Mouse (Mus musculus): ENCODE results near the gene Psenen. TPM values are rescaled to one million over a fixed set of nuclear protein-coding genes. Genes with fewer than 3 reads are reported as not detected.

The Psenen gene
- polyA plus RNA-seq, 1 experiment from 2014 or later = 147 TPM

DNA sequence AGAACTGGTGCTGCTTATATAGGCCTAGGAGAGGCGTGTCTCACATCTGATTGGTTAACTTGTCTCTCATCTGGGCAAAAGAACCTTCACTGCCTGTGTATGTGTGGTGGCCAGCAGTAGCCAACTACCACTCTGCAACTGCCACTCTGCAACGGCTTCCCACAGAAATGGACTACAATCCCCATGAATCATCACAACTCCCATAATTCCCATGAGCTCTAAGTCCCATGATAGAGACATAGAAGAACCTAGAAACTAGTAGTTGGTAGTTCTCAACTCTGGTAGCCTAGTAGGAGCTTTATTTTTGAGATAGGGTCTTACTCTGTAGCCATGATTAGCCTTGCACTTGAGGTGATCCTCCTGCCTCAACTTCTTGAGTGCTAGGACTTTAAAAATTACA, 13.5 kb downstream of the Psenen start:
- Histone ChIP-seq H3K4me3 (no peak overlapping the region), H3K9me3 (no peaks in the 10 kb centered on the region), H3K27ac (replicated peaks) (no peak overlapping the region), H3K27me3 (peaks cover 9% of the 10 kb centered on the region; the same call in 1 of the 2 replicates), H3K4me2 (no peak overlapping the region), H3K4me1 (replicated peaks) (peaks cover 18% of the 10 kb centered on the region), H3K36me3 (peaks cover 33% of the 10 kb centered on the region), H3K9ac (no peak overlapping the region)
- 97% methylated on average over 2 of the region's 2 CpGs for WGBS
- ATAC-seq (ENCODE audit: low read depth) = no peak

DNA sequence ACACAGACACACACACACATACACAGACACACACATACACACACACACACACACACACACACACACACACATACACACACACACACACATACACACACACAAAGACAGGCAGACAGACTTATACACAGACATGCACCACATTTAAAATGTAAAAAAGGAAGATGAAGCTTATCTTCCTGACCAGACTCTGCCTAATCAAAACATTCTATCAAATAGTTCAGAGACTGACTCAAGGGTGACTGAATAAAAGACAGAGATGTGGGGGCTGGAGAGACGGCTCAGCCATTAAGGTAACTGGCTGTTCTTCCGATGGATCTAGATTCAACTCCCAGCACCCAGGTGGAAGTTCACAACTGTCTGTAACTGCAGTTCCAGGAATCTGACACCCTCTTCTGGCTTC, 19.1 kb downstream of the Psenen start:
- Histone ChIP-seq H3K9ac (no peak overlapping the region), H3K27ac (replicated peaks) (no peak overlapping the region), H3K9me3 (no peaks in the 10 kb centered on the region), H3K27me3 (no peaks in the 10 kb centered on the region), H3K36me3 (peaks cover 50% of the 10 kb centered on the region), H3K4me1 (replicated peaks) (no peaks in the 10 kb centered on the region), H3K4me2 (no peak overlapping the region), H3K4me3 (no peak overlapping the region)
- ATAC-seq (ENCODE audit: low read depth) = no peak
- WGBS = 88% methylated on average over 2 of the region's 2 CpGs

DNA sequence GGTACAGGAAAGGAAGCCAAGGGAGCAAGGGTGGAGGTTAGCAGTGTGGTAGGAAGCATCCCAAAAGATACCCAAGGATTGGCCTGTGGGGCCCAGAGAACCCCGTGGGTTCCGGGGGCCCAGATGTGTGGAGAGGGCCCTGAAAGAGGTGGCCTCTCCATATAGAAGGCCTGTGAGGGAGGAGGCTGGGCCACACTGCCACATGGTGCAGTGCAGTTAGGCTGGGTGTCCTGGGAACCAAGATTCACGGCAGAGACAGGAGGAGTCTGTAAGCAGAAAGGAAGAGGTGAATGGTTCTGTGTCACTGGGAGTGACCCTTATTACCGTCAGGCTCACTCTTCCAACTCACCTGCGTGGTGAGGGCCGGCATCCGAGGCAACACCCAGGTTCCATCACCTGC, 22.9 kb downstream of the Psenen start:
- Histone ChIP-seq H3K9ac (no peak overlapping the region), H3K4me2 (no peak overlapping the region), H3K9me3 (no peaks in the 10 kb centered on the region), H3K27me3 (no peaks in the 10 kb centered on the region), H3K27ac (replicated peaks) (no peak overlapping the region), H3K36me3 (peaks cover 32% of the 10 kb centered on the region), H3K4me3 (no peak overlapping the region), H3K4me1 (replicated peaks) (peaks cover 5% of the 10 kb centered on the region)
- no peak for ATAC-seq (ENCODE audit: low read depth)
- WGBS = 90% methylated on average over 7 of the region's 7 CpGs

DNA sequence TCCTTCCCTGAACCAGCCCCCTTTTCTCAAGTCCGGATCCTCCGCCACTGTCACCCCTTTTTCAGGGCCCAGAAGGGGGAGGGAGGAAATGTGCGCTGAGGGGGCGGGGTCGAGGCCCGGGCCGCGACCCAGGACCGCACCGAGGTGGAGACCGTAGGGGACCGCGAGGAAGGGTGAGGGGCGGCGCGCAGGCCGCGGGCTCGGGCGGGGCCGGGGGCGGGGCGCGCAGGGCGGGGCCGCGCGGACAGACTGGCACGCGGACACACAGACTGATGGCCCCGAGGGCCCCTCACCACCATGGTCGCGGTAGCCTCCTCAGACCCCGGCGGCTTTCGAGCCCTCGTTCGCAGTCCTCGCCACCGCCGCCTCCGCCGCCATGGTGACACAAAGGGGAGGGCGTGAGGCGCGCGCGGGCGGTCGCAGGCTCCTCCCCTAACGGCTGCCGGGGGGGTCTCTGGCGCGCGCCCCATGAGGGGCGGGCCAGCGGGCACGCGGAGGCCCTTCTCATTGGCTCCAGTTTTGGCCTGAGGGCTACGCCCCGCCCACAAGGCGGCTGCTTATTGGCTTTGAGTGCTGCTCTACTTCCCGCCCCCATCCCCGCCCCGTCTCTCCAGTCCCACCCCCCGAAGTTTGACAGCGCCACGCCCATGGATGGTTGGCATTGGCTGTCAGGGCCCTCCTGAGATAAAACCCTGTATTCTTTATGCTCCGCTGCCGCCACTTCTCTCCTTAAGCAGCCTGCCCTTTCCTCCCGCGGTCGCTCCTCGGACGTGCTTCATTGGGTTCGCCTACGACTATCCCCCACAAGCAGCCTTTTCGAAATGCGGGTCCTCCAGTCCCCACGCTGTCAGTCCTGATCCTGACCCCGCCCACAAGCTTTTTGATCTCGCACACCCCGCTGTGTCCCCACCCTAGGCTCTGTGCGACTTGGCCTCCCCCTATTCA, 28.5 kb downstream of the Psenen start, which contains the start of gene Arhgap33:
Gene Arhgap33, minus strand, starts transcription at position 428 of the 945 bp plus-strand sequence.
- H3K4me1 ChIP-seq (replicated peaks) = peaks cover 44% of the 10 kb centered on the region
- H3K9me3 ChIP-seq = no peaks in the 10 kb centered on the region
- peak; percentile 91 for ATAC-seq (ENCODE audit: low read depth)
- H3K4me3 ChIP-seq = peak within 1 kb of the TSS; percentile 72
- H3K27me3 ChIP-seq = no peaks in the 10 kb centered on the region
- H3K4me2 ChIP-seq = peak within 1 kb of the TSS; percentile 72
- H3K9ac ChIP-seq = peak within 1 kb of the TSS; percentile 95
- peaks cover 35% of the 10 kb centered on the region for H3K36me3 ChIP-seq
- H3K27ac ChIP-seq (replicated peaks) = peak within 1 kb of the TSS; percentile 92
- WGBS = under 1% methylated on average over 83 of the region's 84 CpGs

DNA sequence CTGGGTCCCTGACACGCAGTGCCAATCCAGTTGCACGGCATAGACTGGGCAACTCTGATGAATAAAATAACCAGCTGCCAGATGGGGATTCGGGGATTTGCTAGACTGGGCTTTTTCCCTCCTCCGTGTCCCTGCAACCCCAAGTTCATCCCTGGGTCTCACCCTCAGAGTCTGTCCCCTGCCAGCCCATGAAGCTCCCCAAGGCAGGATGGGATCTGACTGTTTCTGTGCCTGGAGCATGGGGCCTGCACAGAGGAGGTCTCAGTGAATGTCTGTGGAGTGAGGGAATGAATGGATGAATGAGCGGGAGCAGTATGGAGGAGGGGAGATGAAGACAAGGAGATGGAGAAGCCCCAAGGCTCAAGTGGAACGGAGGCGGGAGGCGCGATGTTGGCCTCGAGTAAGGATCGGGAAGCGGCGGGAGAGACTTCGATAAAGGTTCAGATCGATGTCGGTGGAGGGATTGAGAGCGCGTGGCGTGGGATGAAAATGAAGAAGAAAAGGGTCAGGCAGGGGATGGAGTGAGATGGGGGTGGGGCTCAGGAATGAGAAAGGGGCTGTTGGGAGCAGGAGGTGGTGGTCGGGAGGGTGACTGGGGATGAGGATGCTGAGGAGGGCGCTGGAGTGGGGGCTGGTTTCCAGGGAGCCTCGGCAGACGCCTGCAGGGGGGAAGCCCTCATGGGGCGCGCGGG, 29.3 kb downstream of the Psenen start:
- no peaks in the 10 kb centered on the region for H3K27me3 ChIP-seq
- peak overlapping the region; percentile 72 for H3K4me2 ChIP-seq
- H3K36me3 ChIP-seq = peaks cover 35% of the 10 kb centered on the region
- peak; percentile 60 for ATAC-seq (ENCODE audit: low read depth)
- peak overlapping the region; percentile 92 for H3K27ac ChIP-seq (replicated peaks)
- WGBS = 3% methylated on average over 26 of the region's 26 CpGs
- peak overlapping the region; percentile 72 for H3K4me3 ChIP-seq
- H3K9ac ChIP-seq = peak overlapping the region; percentile 95
- no peaks in the 10 kb centered on the region for H3K9me3 ChIP-seq
- H3K4me1 ChIP-seq (replicated peaks) = peaks cover 44% of the 10 kb centered on the region

DNA sequence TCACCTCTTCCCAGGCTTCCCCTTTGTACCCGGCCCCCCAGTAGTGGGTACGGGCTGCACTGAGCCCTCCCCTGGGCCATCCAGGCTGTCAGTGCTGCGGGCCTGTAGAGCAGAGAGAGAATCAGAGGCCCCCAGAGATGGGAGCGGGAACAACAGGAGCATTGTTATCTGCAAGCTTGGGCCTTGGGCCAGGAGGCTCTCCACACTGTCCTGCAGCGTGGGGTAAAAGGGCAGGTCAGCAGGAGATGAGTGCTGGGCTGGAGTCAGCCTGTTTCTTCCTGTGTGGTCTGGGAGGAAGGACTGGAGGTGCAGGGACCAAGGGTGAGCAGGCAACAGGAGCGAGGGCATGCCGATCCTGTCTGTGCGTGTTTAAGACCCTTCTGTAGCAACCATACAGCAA, 30.5 kb downstream of the Psenen start:
- H3K4me1 ChIP-seq (replicated peaks) = peaks cover 44% of the 10 kb centered on the region
- peaks cover 47% of the 10 kb centered on the region for H3K36me3 ChIP-seq

DNA sequence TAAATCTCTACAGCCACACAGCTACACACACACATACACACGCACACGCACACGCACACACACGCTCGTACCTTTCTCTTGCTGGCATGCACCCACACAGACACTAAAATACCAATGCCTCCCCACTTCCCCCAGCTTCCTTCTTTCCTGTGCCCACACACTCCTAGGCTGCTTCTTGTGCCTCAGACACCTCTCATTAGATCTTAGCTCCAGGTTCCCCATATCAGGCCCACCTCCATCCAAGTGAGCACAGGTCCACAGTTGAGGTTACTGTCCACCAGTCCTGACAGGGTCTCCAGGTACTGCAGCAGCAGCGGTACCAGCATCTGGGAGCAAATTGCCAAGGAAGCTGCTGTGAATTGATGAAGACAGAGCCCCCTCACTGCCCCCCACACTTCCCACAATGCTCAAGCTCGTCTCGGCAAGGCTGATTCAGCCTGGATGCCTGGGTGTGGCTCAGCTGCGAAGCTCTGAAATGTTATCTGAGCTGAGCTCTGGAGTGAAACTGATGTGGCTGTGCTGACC, 32.1 kb downstream of the Psenen start:
- Histone ChIP-seq H3K4me2 (peak overlapping the region; percentile 72), H3K9ac (peak overlapping the region; percentile 95), H3K4me3 (peak overlapping the region; percentile 13), H3K9me3 (no peaks in the 10 kb centered on the region), H3K36me3 (peaks cover 62% of the 10 kb centered on the region), H3K4me1 (replicated peaks) (peaks cover 50% of the 10 kb centered on the region), H3K27ac (replicated peaks) (no peak overlapping the region), H3K27me3 (no peaks in the 10 kb centered on the region)
- 82% methylated on average over 9 of the region's 9 CpGs for WGBS
- ATAC-seq (ENCODE audit: low read depth) = no peak

More for the DNA sequence above, 30.5 kb downstream of the Psenen start:
- peak overlapping the region; percentile 95 for H3K9ac ChIP-seq
- H3K27me3 ChIP-seq = no peaks in the 10 kb centered on the region
- no peaks in the 10 kb centered on the region for H3K9me3 ChIP-seq
- H3K27ac ChIP-seq (replicated peaks) = peak overlapping the region; percentile 92
- 12% methylated on average over 8 of the region's 8 CpGs for WGBS
- no peak for ATAC-seq (ENCODE audit: low read depth)
- peak overlapping the region; percentile 72 for H3K4me3 ChIP-seq
- peak overlapping the region; percentile 72 for H3K4me2 ChIP-seq

DNA sequence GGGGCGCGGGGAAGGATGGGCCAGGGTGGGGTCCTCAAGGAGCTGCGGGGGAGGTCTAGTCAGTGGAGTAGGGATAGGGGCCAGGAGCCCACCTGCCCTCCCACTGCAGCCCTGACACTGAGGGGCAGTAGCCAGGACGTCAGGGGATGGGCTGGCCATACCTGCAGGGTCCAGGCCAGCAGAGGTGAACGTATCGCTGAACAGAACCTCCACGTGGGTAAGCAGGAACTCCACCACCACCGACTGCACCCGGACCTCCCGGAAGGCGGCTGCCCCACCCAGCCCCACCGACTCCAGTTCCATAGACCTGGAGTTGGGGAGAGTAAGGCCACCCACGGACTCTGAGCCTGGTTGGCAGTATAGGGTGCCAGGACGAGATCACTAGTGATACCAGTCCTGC, 36.4 kb downstream of the Psenen start:
- no peaks in the 10 kb centered on the region for H3K27me3 ChIP-seq
- no peak for ATAC-seq (ENCODE audit: low read depth)
- H3K4me3 ChIP-seq = no peak overlapping the region
- WGBS = 81% methylated on average over 14 of the region's 14 CpGs
- no peak overlapping the region for H3K9ac ChIP-seq
- no peaks in the 10 kb centered on the region for H3K9me3 ChIP-seq
- H3K36me3 ChIP-seq = peaks cover 97% of the 10 kb centered on the region
- H3K4me2 ChIP-seq = no peak overlapping the region
- peaks cover 24% of the 10 kb centered on the region for H3K4me1 ChIP-seq (replicated peaks)
- no peak overlapping the region for H3K27ac ChIP-seq (replicated peaks)

DNA sequence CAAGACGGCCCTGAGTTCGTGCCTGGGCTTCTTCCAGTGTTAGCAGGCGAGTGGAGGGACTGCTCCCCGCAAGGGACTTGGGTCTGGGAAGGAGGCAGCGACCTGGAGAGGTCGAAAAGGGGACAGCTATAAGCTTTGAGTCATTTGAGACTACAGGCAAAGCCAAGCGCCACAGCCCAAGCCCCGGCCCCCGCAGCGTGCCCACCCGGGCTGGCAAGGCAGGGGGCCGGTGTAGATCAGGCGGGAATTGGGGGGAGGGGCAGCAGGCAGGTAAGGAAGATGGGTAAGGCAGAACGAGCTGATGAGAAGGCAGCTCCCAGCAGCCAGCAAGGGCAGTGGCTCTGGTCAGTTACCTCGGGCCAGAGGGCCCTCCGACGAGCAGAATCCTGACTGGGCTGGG, 37.0 kb downstream of the Psenen start:
- Histone ChIP-seq H3K27ac (replicated peaks) (no peak overlapping the region), H3K4me3 (no peak overlapping the region), H3K27me3 (no peaks in the 10 kb centered on the region), H3K9ac (no peak overlapping the region), H3K4me2 (0 out of 2 replicates have a peak overlapping the region, but pooled peaks have one; percentile 1), H3K9me3 (no peaks in the 10 kb centered on the region), H3K36me3 (peaks cover 92% of the 10 kb centered on the region), H3K4me1 (replicated peaks) (peaks cover 18% of the 10 kb centered on the region)
- ATAC-seq (ENCODE audit: low read depth) = no peak
- 24% methylated on average over 17 of the region's 17 CpGs for WGBS

DNA sequence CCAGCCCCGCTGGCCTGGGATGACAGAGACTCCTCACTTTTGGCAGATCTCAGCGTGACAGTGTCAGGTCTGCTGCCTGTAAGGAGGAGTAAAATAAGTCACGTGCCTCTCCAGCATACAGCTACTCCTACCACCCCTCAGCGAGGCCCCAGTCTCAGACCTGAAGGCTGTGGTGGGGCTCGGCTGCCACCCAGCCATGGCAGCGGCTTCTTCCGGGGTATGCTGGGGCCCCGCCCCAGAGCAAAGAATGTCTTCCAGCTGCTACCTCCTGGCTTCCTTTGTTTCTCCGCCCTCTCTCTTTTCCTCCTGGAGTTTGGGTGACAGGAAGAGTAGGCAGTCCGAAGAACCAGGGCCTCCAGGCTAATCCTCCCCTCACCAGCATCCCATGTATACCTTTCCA, 37.5 kb downstream of the Psenen start:
- no peak overlapping the region for H3K4me2 ChIP-seq
- no peak overlapping the region for H3K4me3 ChIP-seq
- H3K9ac ChIP-seq = no peak overlapping the region
- H3K9me3 ChIP-seq = no peaks in the 10 kb centered on the region
- H3K36me3 ChIP-seq = peaks cover 87% of the 10 kb centered on the region
- no peak for ATAC-seq (ENCODE audit: low read depth)
- no peak overlapping the region for H3K27ac ChIP-seq (replicated peaks)
- 32% methylated on average over 10 of the region's 10 CpGs for WGBS
- H3K27me3 ChIP-seq = no peaks in the 10 kb centered on the region
- peaks cover 14% of the 10 kb centered on the region for H3K4me1 ChIP-seq (replicated peaks)

DNA sequence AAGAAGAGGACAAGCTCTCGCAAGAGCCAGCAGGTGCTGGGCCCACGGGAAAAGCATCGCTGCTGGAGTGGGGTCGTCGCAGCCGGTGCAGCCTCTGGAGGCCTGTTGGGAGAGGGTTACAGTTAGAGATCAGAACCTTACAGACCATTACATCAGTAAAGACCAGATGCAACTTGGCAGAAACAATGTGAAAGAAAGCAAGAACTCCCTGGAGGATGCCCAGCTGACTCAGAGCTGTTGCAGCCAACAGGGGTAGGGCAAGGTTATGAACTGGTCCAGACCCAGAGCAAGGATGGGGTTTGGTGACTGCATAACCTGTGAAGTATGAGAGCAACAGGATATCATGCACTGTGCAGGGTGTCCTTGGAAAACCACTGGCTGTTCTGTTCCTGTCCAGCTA, 38.9 kb downstream of the Psenen start:
- Histone ChIP-seq H3K4me3 (no peak overlapping the region), H3K27me3 (no peaks in the 10 kb centered on the region), H3K4me1 (replicated peaks) (peaks cover 9% of the 10 kb centered on the region), H3K4me2 (no peak overlapping the region), H3K9me3 (no peaks in the 10 kb centered on the region), H3K9ac (no peak overlapping the region), H3K27ac (replicated peaks) (no peak overlapping the region), H3K36me3 (peaks cover 73% of the 10 kb centered on the region)
- WGBS = 80% methylated on average over 6 of the region's 6 CpGs
- no peak for ATAC-seq (ENCODE audit: low read depth)

DNA sequence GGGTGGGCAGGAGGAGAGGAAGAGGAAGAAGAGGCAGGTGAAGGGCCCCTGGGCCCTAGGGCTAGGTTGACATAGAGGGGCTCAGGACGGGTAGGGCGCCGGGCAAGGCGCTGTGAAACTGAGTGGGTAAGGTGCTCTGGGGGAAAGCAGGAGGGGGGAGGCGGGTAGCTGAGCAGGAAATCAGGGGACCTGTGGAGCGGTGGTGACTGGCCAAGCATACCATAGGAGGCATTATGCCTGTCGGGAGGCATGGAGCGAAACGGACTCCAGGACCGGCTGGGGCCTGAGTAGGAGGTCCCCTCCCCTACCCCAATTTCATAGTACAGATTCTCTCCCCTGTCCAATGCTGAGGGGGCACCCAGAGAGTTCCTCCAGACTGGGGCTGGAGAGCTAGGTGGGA, 40.6 kb downstream of the Psenen start:
- Histone ChIP-seq H3K27me3 (no peaks in the 10 kb centered on the region), H3K4me2 (no peak overlapping the region), H3K4me3 (no peak overlapping the region), H3K36me3 (peaks cover 56% of the 10 kb centered on the region), H3K9me3 (no peaks in the 10 kb centered on the region), H3K9ac (no peak overlapping the region), H3K27ac (replicated peaks) (no peak overlapping the region), H3K4me1 (replicated peaks) (peaks cover 9% of the 10 kb centered on the region)
- 87% methylated on average over 10 of the region's 10 CpGs for WGBS
- ATAC-seq (ENCODE audit: low read depth) = no peak

Data from neural tube, embryonic 13.5 days (tissue).